Mouse (Mus musculus): ENCODE measurements at regions not wholly inside any gene's neighbourhood (a gene's known extent, or its start where the extent isn't known, plus 50 kb on each side); places are given as distances from the start of the nearest gene placed in this dataset.

DNA sequence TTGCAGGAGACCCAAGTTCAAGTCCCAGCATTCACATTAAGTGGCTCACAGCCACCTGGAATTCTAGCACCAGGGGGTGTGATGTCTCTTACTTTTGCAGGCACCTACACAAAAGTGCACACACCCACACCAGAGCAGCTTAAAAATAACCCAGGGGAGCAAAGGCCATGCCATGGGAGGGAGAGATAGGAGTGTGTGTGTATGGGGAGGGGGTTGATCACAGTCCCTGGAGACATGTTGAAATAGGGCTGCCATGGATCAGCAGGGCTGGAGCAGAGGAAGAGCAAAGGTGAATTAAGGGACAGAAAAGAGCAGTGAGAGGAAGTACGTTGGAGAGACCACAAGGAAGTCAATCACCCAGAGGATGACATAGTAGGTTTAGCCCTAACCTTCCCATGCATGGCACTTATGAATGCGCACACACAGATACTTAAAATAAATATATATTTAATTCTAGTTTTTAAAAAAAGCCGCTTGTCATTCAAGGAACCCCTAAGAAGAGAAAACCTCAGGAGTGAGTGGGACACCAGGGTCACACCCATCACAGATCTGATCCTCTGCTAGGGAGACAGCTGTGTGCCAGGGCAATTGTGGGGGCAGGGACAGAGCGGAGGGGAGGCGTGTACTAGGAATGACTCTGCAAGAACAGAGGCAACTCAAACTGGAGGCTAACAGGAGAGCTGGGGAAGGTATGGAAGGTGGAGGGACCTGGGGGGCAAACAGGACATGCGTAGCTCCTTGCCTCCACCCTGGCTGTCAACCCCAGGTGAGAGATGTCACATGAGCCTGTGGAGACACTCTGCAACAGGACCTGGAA lies 189.5 kb upstream of the Rybp start:
- DNase-seq (ENCODE audit: low spot score in 2 of 2): no peak

DNA sequence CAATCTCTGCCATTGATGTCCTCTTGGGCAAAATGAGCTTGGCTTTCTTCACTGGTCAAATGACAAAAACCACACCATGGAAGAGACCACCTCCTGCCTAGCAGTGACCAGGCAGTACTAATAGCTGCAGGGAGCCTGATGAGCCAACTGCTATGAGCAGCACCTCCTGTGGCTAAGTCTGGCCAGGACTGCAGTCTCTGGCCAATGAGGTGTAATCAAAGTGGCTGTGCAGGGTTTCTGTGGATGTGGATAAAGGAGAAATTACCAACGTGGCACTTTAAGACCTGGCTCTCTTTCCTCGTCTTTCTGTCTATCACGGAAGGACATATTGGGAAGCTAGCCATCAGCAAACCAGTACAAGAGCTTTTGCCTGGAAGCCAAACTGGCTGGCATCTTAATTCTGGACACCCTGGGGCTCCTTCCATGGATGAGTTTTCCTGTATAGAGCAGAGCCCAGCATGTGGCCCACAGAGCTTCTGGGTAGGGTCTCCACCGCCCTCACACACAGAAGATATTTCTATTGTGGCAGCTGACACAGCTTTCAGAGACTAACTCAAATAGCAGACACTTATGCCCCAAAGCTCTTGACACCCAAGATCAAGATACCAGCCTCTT lies 188.2 kb upstream of the Rybp start:
- DNase-seq (ENCODE audit: low spot score in 2 of 2): no peak

DNA sequence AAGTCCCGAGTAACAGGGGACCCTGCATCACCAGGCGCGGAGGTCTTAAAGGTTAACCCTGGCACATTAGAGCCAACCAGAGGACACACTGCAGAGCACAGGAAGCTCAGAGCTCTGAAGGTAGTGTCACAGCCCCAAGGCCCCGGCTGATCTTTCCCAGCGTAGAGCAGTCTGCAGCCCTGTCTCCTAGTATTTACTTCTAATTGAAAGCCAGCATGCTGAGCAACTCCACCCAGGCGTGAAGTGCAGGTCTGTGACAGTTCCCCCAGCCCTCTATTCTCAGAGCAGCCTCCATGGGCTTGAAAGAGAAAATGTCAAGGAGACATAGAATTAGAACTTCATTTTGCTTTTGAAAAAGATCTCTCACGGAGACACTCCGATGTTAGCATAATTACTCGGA lies 187.0 kb upstream of the Rybp start:
- DNase-seq (ENCODE audit: low spot score in 2 of 2): no peak

DNA sequence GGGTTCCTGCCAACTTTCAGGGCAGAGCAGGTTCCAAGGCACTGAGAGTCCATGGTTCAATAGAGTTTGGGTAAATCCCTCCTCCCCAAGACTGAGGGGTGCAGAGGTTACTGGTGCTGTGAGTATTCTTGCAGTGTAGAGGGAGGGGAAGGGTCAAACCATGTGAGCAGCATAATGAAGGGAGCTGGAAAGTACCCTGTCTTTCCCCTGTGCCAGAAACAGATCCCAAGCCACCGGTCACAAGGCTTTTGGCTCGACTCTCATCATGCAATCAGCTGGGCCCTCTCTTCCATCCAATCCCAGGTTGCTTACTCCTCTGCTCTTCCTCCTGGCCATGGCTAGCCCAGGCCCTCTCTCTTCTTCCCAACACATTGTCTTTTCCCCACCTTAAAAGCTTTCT lies 182.8 kb upstream of the Rybp start:
- DNase-seq (ENCODE audit: low spot score in 2 of 2): no peak

DNA sequence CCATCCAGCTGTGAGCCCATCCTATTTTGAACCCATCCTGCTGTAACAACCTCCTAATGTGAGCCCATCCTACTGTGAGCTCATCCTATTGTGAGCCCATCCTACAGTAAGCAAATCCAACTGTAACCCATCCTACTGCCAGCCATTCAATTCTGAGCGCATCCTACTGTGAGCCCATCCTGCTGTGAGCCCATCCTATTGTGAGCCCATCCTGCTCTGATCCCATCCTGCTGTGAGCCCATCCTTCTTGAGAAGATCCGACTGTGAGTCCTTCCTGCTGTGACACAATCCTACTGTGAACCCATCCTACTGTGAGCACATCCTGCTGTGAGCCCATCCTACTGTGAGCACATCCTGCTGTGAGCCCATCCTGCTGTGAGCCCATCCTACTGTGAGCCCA lies 175.5 kb upstream of the Rybp start:
- DNase-seq (ENCODE audit: low spot score in 2 of 2): no peak

DNA sequence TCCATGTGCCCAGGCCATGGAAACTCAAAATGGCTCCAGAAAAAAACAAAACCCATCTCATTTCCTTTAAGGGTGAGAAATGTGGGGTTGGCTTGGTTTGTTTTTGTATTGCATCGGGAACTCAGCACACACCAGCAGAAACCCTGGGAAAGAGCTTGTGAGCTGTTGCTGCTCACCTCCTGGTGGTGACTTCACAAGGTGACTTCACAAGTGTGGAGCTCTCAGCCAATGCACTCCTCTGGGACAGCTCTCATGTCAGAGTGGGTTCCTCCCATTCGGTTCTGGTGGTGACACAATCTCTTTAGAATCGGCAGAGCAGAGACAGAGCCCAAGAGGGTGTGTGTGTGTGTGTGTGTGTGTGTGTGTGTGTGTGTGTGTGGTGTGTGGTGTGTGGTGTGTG lies 166.1 kb upstream of the Rybp start:
- DNase-seq (ENCODE audit: low spot score in 2 of 2): no peak

DNA sequence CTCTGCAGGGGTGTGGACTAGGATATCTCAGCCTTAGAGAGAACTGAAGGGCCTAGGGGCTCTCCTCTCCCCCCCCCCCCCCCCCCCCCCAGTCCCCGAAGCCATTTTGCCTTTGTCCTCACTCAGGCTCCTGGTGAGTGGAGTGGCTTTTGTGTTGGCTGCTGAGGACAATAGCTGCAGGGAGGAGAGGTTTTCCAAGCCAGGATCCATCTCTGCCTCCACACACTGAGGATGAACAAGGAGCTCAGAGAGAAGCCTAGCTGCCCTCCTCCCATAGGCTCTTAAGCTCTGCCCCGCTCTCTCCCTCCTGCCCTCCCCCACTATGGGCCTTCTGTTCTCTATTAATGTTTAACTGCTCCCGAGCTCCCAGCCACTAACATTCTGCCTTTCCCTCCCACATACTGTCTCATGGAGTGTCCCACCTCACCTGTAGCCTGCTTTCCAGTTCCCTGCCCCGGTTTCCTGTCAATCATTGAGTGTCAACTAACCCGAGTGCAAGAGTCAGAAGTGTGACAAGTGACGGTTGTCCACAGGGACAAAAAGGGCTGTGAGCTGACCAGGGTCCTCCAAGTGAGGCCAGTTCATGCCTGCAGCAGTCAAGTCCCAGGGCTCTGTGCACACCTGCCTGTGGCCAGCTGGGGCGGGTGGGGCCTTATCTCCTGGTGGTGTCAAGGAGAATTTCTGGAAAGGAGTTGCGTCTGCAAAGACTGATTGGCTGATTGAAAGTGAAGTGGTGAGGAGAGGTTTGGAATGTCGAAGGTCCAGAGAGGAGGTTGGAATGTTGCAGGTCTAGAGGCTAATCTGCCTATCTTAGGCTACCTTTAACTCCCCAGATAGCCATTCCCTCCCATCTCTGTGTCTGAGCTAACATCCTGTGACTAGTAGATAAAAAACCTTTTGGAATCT lies 165.1 kb upstream of the Rybp start:
- DNase-seq (ENCODE audit: low spot score in 2 of 2): no peak

DNA sequence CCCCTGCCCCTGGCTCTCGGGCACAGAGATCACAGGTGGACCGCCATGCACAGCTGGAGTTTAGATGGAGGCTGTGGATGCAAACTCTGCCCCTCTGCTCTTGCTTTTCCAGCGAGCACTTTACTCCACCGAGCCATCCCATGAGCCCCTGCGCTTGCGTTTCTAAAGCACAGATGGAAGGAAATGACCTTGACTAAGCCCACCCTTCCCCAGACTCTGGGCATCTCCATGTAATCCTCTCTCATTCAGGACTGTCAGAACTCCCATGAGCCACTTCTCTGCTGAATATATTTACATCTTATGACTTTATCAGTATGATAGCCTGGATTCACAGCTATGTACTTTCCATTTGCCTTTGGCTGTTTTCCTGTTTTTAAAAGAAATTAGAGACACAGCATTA lies 162.8 kb upstream of the Rybp start:
- no peak for DNase-seq (ENCODE audit: low spot score in 2 of 2)

DNA sequence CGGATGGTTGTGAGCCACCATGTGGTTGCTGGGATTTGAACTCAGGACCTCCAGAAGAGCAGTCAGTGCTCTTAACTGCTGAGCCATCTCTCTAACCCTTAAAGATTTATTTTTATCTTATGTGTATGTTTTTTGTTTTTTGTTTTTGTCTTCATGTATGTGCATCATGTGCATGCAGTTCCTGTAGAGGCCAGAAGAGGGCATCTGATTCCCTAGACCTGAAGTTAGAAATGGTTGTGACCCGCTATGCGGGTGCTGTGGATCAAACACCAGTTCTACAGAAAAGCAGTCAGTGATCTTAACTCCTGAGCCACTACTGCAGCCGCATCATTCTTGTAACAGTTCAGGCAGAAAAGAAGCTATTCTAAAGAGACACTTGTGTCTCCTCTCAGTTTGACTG lies 161.8 kb upstream of the Rybp start:
- no peak for DNase-seq (ENCODE audit: low spot score in 2 of 2)

DNA sequence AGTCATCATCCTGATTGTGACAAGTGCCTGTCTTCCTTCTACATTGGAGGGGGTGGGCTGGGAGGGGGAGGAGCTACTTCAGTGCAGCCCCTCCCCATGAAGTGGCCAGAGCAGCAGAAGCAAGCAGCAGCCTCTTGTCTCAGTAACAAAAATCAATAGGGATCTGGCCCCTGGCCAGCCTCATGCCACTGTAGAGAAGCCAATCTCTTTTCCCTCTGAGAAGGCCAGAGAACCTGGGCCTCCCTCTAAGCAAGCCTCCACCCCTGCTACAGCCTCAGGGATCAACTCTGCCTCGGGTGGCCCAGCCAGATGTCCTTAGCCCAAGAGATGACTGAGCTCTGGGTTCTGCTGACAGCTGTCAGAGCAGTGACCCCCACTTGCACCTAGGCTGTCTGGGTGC lies 159.9 kb upstream of the Rybp start:
- no peak for DNase-seq (ENCODE audit: low spot score in 2 of 2)

DNA sequence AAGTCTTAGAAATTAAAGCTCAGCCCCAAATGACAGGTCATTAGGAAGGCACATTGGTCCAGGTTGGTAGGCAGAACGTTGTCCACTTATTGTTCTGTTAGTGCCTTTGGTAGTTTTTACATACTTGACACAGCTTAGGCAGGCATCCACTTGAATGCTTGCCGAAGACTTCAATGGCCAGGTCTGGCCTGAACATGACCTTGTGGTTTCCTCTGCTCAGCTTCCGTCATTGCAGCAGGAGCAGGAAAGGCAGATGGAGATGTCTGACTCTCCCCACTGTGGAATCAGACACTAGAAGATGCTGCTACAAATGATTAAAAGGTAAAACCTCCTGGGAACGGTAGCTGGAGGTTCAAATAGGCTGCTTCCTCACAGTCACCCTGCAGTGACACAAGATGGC lies 159.5 kb upstream of the Rybp start:
- no peak for DNase-seq (ENCODE audit: low spot score in 2 of 2)

DNA sequence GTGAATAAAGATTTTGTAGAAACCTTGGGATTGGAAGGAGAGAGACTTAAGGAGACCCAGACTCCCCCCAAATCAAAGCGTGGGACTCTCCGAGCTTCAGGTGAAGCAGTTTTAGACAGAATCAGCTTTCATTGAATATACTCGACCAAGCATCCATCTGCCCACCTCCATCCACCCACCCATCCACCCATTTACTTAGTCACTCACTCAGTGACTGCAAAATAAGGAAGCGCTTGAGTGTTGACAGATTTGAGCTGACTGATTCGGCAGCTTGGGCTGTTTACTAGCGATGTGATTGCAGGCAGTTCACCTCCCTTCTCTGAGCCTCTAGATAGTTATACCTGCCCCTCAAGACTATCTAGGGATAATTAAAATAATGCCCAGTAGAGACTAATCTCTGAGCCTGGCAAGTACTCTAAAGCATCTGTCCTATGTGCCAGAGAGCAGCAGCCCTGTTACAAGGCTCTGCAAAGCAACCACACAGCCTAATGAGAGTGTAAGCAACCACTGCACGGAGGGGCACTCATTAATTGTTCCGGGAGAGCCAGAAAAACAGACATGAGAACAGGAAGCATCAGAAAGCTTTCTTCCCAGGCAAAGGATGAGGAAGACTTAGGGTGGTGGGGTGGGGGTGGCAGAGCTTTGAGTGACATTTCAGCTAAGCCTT lies 151.9 kb upstream of the Rybp start:
- DNase-seq (ENCODE audit: low spot score in 2 of 2): peak; percentile 30 to 36

DNA sequence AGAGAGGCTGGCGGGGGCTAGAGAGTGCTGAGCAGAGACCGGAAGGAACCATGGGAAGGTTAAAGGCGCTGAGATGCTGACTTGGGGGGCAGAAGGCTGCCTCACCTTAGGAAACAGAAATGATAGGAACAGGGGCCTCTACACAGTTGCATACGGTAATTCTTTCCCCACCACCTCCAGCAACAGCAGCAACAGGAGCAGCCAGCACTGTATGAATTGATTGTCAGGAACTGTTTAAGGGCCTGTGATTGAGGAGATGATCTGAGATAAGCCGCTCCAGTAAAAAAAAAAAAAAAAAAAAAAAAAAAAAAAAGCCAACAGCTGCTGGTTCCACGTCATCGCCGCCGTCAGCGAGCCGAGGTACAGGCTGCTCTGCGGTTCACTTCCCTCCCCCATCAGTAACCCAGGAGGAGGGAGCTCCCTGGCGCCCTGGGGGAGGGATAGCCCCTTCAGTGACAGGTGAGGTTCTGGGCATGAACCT lies 151.3 kb upstream of the Rybp start:
- peak; percentile 30 to 36 for DNase-seq (ENCODE audit: low spot score in 2 of 2)

DNA sequence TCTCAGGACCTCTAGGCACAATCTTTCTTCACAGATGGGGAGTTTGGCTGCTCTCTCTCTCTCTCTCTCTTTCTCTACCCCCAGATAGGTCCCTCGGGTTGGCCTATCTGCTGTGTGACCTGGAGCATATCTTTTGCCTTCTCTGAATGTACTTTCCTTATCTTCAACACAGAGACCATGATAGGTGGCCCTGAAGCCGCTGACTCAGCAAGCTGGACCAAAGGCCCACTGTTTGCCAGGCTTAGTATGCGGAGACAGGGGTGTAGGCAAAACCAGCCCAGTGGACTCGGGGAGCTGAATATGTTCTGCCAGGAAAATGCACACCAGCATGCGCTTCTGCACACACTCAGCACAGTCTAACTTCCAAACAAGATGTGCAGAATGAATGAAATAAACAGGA lies 150.7 kb upstream of the Rybp start:
- no peak for DNase-seq (ENCODE audit: low spot score in 2 of 2)

DNA sequence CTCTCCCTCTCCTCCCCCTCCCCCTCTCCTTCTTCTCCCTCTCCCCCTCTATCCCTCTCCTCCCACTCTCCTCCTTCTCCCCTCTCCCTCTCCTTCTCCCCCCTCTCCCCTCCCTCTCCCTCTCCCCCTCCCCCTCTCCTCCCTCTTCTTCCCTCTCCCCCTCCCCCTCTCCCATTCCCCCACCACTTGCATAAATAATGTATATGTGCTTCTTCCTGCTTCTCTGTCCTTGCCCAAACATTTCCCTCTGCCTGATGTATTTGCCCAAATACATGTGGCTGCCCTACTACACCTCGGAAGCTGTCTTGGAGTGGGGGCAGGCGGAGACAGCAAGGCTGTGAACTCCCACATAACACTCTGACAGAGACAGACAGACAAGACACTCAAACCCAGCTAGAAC lies 149.2 kb upstream of the Rybp start:
- no peak for DNase-seq (ENCODE audit: low spot score in 2 of 2)

DNA sequence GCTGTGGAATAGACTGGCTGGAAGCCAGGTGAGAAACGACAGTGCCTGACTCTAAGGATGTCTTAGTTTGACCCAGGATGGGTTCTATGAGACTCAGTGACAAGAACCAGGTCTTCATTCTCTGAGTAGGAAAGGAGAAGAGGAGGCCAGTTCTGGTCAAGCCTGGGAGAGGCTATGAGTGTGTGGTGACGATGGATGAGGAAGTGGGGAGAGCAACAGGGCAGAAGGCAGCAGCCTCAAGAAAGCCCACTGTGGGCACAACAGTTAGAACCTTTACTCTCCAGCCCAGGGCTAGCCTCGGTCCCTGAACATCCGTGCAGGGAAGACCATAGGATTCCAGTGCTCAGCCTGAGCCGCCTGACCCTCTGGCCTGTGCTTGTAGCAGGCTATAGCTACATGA lies 147.9 kb upstream of the Rybp start:
- DNase-seq (ENCODE audit: low spot score in 2 of 2): no peak

DNA sequence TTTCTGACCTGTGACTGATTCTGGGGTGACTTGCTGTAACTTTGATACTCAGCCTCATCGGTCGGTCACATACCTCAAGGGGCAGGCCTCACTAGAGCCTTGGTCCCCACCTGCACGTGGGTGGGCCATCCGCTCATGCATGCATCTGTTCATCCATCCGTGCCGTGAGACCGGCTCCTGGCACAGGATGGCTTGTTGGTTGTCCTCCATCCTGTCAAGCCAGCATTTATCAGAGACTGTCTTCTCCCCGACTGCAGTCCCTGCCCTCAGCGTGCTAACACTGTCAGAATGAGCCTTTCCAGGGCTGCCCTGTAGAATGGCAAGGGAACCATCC lies 146.2 kb upstream of the Rybp start:
- DNase-seq (ENCODE audit: low spot score in 2 of 2): peak in 1 of 2 experiments; percentile 33

DNA sequence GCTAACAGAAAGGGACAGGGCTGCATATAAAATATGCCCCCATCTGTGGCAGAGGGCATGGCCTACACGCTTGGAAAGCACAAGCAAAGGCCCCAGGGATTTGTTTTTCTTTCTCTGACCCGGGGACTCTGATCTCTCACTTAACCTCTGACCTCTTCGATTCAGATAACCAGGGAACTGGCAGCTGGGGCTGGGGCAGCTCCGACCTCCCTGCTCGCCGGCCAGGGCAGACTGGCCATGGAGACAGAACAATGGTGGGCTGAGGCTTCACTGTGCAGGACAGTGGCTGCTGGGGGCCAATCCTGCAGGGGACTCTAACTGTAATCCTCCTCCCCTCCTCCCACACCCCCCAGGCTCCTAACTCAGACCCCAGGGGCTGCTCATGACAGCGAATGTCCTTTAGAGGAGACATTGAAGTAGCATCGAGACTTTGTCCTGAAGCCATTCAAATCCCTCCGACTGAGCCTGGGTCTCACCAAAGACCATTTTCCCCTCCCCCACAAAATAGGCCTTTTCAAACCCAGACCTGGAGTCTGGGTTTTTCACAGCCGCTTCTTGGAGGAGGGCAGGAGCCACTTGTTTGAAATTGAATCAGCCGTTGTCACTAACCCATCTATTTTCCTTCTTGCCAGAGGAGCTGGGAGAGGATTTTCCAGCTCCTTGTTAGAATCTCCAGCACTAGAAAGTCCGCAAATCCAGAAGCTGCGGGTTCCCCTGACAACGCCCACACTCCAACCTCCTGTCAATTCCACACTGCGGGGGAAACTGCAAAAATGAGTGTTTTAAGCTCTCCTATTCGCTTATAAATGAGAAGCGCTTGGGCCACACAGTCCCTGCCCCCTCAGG lies 145.6 kb upstream of the Rybp start:
- peak in 1 of 2 experiments; percentile 48 for DNase-seq (ENCODE audit: low spot score in 2 of 2)

DNA sequence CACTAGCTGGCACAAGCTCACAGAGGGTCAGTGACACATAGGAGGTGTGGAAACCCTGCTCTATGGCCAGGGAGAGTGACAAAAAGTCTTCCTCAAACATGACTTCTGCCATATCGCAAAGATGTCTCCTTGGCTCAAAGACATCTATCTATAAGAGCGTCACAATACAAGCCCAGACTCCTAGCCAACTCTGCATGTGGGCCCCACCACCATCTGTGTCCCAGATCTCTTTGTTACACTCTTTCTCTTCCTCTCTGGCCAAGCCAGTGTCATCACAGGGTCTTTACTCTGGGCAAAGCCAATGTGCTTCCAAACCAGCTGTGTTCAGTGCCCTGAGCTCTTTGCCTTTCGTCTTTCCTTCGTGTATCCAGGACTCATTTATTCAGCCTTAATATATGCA lies 143.0 kb upstream of the Rybp start:
- DNase-seq (ENCODE audit: low spot score in 2 of 2): no peak

DNA sequence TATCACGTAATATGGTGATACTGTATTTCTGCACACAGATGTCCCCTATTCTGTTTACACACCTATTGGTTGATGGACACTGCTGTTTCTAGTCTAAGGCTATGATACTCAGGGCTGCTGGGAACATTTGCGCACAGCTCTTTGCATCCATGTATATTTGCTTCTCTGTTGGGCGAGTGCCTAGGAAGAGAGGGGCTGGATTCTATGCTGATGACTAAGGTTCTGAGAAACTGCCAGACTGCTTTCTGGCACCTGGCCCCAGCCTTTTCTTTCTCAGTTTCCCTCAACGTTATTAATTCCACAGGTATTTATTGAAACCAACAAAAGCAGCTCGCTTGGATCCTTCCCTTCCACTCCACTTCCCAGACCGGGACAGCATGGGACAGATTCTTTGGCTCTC lies 142.2 kb upstream of the Rybp start:
- DNase-seq (ENCODE audit: low spot score in 2 of 2): peak; percentile 39 to 54

DNA sequence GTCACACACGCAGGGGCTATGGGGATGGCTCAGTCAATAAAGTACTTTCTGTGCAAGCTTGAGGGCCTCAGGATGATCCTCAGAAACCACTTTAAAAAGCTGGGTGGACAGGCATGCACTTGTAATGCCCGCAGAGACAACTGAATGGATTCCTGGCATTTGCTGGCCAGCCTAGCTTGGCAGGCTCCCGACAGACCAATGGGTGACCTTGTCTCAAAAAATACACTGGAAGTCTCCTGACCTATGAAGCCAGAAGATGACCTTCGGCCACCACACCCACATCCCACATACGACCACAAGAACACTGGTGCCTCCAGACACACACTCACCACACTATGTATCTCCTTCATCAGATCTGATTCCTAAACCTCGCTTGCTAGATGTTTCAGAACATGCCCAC lies 141.5 kb upstream of the Rybp start:
- no peak for DNase-seq (ENCODE audit: low spot score in 2 of 2)

Measured in frontal cortex, postnatal 36 days (tissue).